Mouse (Mus musculus): ENCODE data around the gene Olfr43. TPM values are rescaled to one million over a fixed set of nuclear protein-coding genes. Genes with fewer than 3 reads are reported as not detected.

Gene Olfr43
- total and polyA plus RNA-seq, 3 experiments: not detected

DNA sequence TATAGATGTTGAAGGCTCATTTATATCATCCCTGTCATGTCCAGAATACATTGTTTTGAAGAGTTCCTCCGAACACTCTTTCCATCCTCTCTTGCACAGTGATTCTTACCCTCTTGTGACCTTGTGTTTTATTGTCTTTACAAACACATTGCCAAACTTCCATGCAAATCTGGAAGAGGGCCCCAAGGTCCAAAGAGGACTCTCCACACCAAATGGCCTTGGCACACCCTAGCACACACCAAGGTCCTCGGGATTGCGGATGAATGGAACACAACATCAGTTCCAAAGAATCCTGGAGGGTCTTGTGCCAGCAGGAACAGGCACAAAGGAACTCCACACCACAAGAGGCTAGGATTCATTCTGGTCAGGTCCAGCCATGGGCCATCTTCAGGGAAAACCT is 30.0 kb upstream of the Olfr43 start:
- Histone ChIP-seq H3K4me2 (ENCODE audit: insufficient read depth, low read depth, poor library complexity, severe bottlenecking) (no peak overlapping the region), H3K9ac (ENCODE audit: insufficient read depth, low read depth) (no peak overlapping the region), H3K79me2 (replicated peaks; ENCODE audit: control insufficient read depth, extremely low read depth, insufficient read depth, poor library complexity, severe bottlenecking) (no peaks in the 10 kb centered on the region), H3K27ac (ENCODE audit: insufficient read depth, low read depth) (no peak overlapping the region), H3K9me3 (replicated peaks; ENCODE audit: low read length) (no peaks in the 10 kb centered on the region), H3K27me3 (replicated peaks) (peaks cover 34% of the 10 kb centered on the region), H3K4me1 (ENCODE audit: control insufficient read depth in 1 of 2, insufficient read depth in 2 of 2) (no peaks in the 10 kb centered on the region), H3K36me3 (replicated peaks in 1 of 2; ENCODE audit: control insufficient read depth in 1 of 2, insufficient read depth in 1 of 2, low read length in 1 of 2) (no peaks in the 10 kb centered on the region), H3K4me3 (replicated peaks in 1 of 3; ENCODE audit: low read depth in 2 of 3, low read length in 2 of 3, poor library complexity in 1 of 3) (no peak overlapping the region)
- in situ Hi-C loops (cut with MboI; ENCODE audit: low pct_ligation_motif_present, low pct_unique_long_range_greater_than_20kb, low sequenced_read_pairs) (no loop called here), dilution Hi-C loops (cut with MboI; ENCODE audit: extremely low pct_ligation_motif_present, extremely low pct_unique_long_range_greater_than_20kb, low sequenced_read_pairs) (no loop called here)
- TF ChIP-seq CTCF (conservative IDR thresholded peaks at IDR 0.05 in 1 of 2, IDR thresholded peaks at IDR 0.05 in 1 of 2; ENCODE audit: low read depth in 2 of 2, low read length in 2 of 2): no peak
- no peak for TF ChIP-seq JUND (conservative IDR thresholded peaks at IDR 0.05; ENCODE audit: low read depth, low read length)
- no peak for TF ChIP-seq SIN3A (IDR thresholded peaks at IDR 0.05; ENCODE audit: low read length)
- no peak for TF ChIP-seq ZKSCAN1 (IDR thresholded peaks at IDR 0.05; ENCODE audit: borderline replicate concordance, low read depth, low read length)
- no peak for TF ChIP-seq EP300 (IDR thresholded peaks at IDR 0.05; ENCODE audit: low read length)
- TF ChIP-seq RAD21 (IDR thresholded peaks at IDR 0.05; ENCODE audit: low read depth, low read length): no peak
- no peak for TF ChIP-seq POLR2A (IDR thresholded peaks at IDR 0.05; ENCODE audit: low read depth, low read length)
- TF ChIP-seq CHD2 (IDR thresholded peaks at IDR 0.05; ENCODE audit: low read length): no peak
- no peak for TF ChIP-seq ZNF384 (IDR thresholded peaks at IDR 0.05; ENCODE audit: low read depth, low read length)
- no peak for DNase-seq (ENCODE audit: extremely low read depth)

DNA sequence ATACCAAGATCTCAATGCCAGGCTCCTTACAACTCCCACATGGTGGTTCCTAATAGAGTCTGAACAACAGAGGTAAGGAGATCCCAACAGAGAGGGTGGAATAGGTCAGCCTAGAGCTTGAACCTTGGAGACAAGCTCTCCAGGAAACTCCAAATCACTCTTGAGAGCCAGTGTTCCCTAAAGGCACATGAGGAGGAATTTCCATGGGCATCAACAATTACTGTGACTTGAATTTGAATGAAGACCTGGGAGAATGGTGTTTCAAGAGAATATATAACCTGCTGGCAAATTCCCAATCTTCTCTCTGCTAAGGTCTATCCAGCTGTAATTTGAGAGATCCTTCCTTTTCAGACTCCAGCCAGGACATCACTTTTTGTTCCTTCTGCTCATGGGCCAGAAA is 25.2 kb downstream of the Olfr43 start, which contains the start of gene Olfr403:
TSS of gene Olfr403 (plus strand) at position 301 of the 400 bp plus-strand sequence.
- Histone ChIP-seq H3K36me3 (replicated peaks in 1 of 2; ENCODE audit: control insufficient read depth in 1 of 2, insufficient read depth in 1 of 2, low read length in 1 of 2) (no peaks in the 10 kb centered on the region), H3K4me1 (ENCODE audit: control insufficient read depth in 1 of 2, insufficient read depth in 2 of 2) (peaks cover 0 to 10% of the 10 kb centered on the region in 2 experiments; a peak in 2 of 4 replicates), H3K9me3 (replicated peaks; ENCODE audit: low read length) (no peaks in the 10 kb centered on the region), H3K27ac (ENCODE audit: insufficient read depth, low read depth) (no peak within 1 kb of the TSS), H3K27me3 (replicated peaks) (peaks cover 66% of the 10 kb centered on the region), H3K4me3 (replicated peaks in 1 of 3; ENCODE audit: low read depth in 2 of 3, low read length in 2 of 3, poor library complexity in 1 of 3) (no peak within 1 kb of the TSS), H3K79me2 (replicated peaks; ENCODE audit: control insufficient read depth, extremely low read depth, insufficient read depth, poor library complexity, severe bottlenecking) (no peaks in the 10 kb centered on the region), H3K9ac (ENCODE audit: insufficient read depth, low read depth) (no peak within 1 kb of the TSS), H3K4me2 (ENCODE audit: insufficient read depth, low read depth, poor library complexity, severe bottlenecking) (no peak within 1 kb of the TSS)
- in situ Hi-C loops (cut with MboI; ENCODE audit: low pct_ligation_motif_present, low pct_unique_long_range_greater_than_20kb, low sequenced_read_pairs): no loop called here
- no peak for TF ChIP-seq ZKSCAN1 (IDR thresholded peaks at IDR 0.05; ENCODE audit: borderline replicate concordance, low read depth, low read length)
- TF ChIP-seq TBP (conservative IDR thresholded peaks at IDR 0.05; ENCODE audit: low read depth, low read length): no peak
- TF ChIP-seq MEF2A (IDR thresholded peaks at IDR 0.05; ENCODE audit: borderline replicate concordance, low read depth, low read length): no peak
- no peak for TF ChIP-seq NRF1 (IDR thresholded peaks at IDR 0.05; ENCODE audit: low read depth, low read length)
- no peak for TF ChIP-seq RCOR1 (conservative IDR thresholded peaks at IDR 0.05; ENCODE audit: low read depth, low read length)
- no peak for TF ChIP-seq POLR2AphosphoS2 (IDR thresholded peaks at IDR 0.05; ENCODE audit: low read depth, low read length)
- TF ChIP-seq USF2 (conservative IDR thresholded peaks at IDR 0.05; ENCODE audit: low read depth, low read length): no peak
- DNase-seq (ENCODE audit: extremely low read depth): no peak
- dilution Hi-C loops (cut with MboI; ENCODE audit: extremely low pct_ligation_motif_present, extremely low pct_unique_long_range_greater_than_20kb, low sequenced_read_pairs): no loop called here

DNA sequence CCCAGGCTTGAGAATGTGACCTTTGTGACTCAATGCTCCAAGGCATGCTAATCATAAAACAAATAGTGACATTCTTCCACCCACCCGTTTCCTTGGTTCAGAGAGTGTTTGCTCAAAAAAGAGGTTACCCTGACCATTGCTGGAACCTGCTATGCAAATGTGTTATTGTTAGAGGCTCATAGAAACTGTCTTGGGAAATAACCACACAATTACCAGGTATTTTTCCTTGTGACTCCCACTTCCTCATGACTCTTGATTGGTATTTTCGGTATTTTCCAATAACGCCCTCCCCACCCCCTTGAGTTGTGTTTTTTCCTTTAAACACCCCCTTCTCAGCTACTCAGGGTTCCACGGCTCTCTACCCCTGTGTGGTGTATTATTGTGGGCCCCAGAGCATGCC is 27.4 kb downstream of the Olfr43 start:
- no peaks in the 10 kb centered on the region for H3K36me3 ChIP-seq (replicated peaks in 1 of 2; ENCODE audit: control insufficient read depth in 1 of 2, insufficient read depth in 1 of 2, low read length in 1 of 2)
- in situ Hi-C loops (cut with MboI; ENCODE audit: low pct_ligation_motif_present, low pct_unique_long_range_greater_than_20kb, low sequenced_read_pairs) (no loop called here), dilution Hi-C loops (cut with MboI; ENCODE audit: extremely low pct_ligation_motif_present, extremely low pct_unique_long_range_greater_than_20kb, low sequenced_read_pairs) (no loop called here)
- no peaks in the 10 kb centered on the region for H3K9me3 ChIP-seq (replicated peaks; ENCODE audit: low read length)
- no peak overlapping the region for H3K4me3 ChIP-seq (replicated peaks in 1 of 3; ENCODE audit: low read depth in 2 of 3, low read length in 2 of 3, poor library complexity in 1 of 3)
- no peak overlapping the region for H3K27ac ChIP-seq (ENCODE audit: insufficient read depth, low read depth)
- peaks cover 0 to 10% of the 10 kb centered on the region in 2 experiments; a peak in 2 of 4 replicates for H3K4me1 ChIP-seq (ENCODE audit: control insufficient read depth in 1 of 2, insufficient read depth in 2 of 2)
- H3K27me3 ChIP-seq (replicated peaks): peaks cover 73% of the 10 kb centered on the region
- no peak for TF ChIP-seq POLR2A (IDR thresholded peaks at IDR 0.05; ENCODE audit: low read depth, low read length)
- no peak for TF ChIP-seq RCOR1 (conservative IDR thresholded peaks at IDR 0.05; ENCODE audit: low read depth, low read length)
- no peak for TF ChIP-seq CHD1 (IDR thresholded peaks at IDR 0.05; ENCODE audit: low read depth, low read length)
- no peak for TF ChIP-seq MAZ (IDR thresholded peaks at IDR 0.05; ENCODE audit: low read depth, low read length)
- TF ChIP-seq IRF4 (IDR thresholded peaks at IDR 0.05; ENCODE audit: low read depth, low read length): peak; percentile 61
- TF ChIP-seq UBTF (IDR thresholded peaks at IDR 0.05; ENCODE audit: low read depth, low read length): no peak
- peak; percentile 57; the same call in 1 of the 2 replicates for TF ChIP-seq EP300 (IDR thresholded peaks at IDR 0.05; ENCODE audit: low read length)
- no peak for TF ChIP-seq SMC3 (IDR thresholded peaks at IDR 0.05; ENCODE audit: low read depth, low read length)
- no peaks in the 10 kb centered on the region for H3K79me2 ChIP-seq (replicated peaks; ENCODE audit: control insufficient read depth, extremely low read depth, insufficient read depth, poor library complexity, severe bottlenecking)
- no peak for DNase-seq (ENCODE audit: extremely low read depth)
- no peak overlapping the region for H3K4me2 ChIP-seq (ENCODE audit: insufficient read depth, low read depth, poor library complexity, severe bottlenecking)
- H3K9ac ChIP-seq (ENCODE audit: insufficient read depth, low read depth): no peak overlapping the region

Measured in CH12.LX (cell line).